Mouse (Mus musculus) liver, postnatal 0 days (tissue): Measurements from ENCODE around the gene Tmem82.

ENCODE experiments used
- CTCF ChIP-seq: sonication (generic); IDR thresholded peaks from 2 replicates; pipeline ENCODE4 v1.5.1; 2016; ENCODE audit warnings: antibody characterized with exemption, low read depth
- EP300 ChIP-seq: IDR thresholded peaks from 2 replicates; pipeline ENCODE4 v1.6.1; 2016; ENCODE audit warnings: antibody characterized with exemption, low read depth, mild to moderate bottlenecking

GRCm38 (mm10) chr4:141602523-141603223, 15.8 kb downstream of the Tmem82 start:
- no peak for TF ChIP-seq CTCF
- no peak for TF ChIP-seq EP300
